Mouse (Mus musculus) gastrocnemius, postnatal 4 days (tissue): ENCODE data around the gene Ttc9b. TPM values are rescaled to one million over a fixed set of nuclear protein-coding genes. Genes with fewer than 3 reads are reported as not detected.
"Not testable (repeated sequence)": the region's sequence is repeated elsewhere in the genome, so short reads cannot be mapped to it uniquely, and the experiment has no call there.

Experiments
- DNase-seq, 2 experiments: peaks; one replicate each; pipeline ENCODE4 v3.0.0; 2021 to 2022; ENCODE audit warnings: low spot score in 2 of 2, mixed read lengths in 2 of 2
- long read RNA-seq, 2 experiments: library from polyadenylated mRNA; stranded (forward); transcript quantifications; one replicate each; pipeline ENCODE4 v2.0.0; 2021
- total RNA-seq, 2 experiments: library from RNA; stranded (reverse); gene quantifications; 2 replicates each; pipeline ENCODE4 v1.2.3; 2021

The Ttc9b gene
- not detected for total RNA-seq
- long read RNA-seq, experiment 1, result 0 reads
- long read RNA-seq, experiment 2, result 0 reads

GRCm38 (mm10) chr7:27653681-27654437 lies at the start of gene Ttc9b:
Gene Ttc9b, plus strand, starts transcription at chr7:27653915.
- peak in 1 of 2 experiments; percentile 62 for DNase-seq

GRCm38 (mm10) chr7:27604661-27605348 lies 48.9 kb upstream of the Ttc9b start:
- no peak for DNase-seq

- peak in 1 of 2 experiments; percentile 56 for DNase-seq
Measured at GRCm38 (mm10) chr7:27605499-27606285, 48.0 kb upstream of the Ttc9b start.

- DNase-seq, result no peak
Measured at GRCm38 (mm10) chr7:27606481-27607254, 47.0 kb upstream of the Ttc9b start.

- peak; percentile 55 to 80 for DNase-seq
Measured at GRCm38 (mm10) chr7:27607580-27607979, 46.1 kb upstream of the Ttc9b start.

- no peak for DNase-seq
Measured at GRCm38 (mm10) chr7:27608130-27608529, 45.6 kb upstream of the Ttc9b start.

- no peak for DNase-seq
Measured at GRCm38 (mm10) chr7:27609285-27609684, 44.4 kb upstream of the Ttc9b start.

GRCm38 (mm10) chr7:27609688-27610087 lies 44.0 kb upstream of the Ttc9b start:
- no peak for DNase-seq

- DNase-seq, result no peak
Measured at GRCm38 (mm10) chr7:27610370-27610769, 43.3 kb upstream of the Ttc9b start.

GRCm38 (mm10) chr7:27610871-27611270 lies 42.8 kb upstream of the Ttc9b start:
- no peak for DNase-seq

GRCm38 (mm10) chr7:27612940-27613339 lies 40.8 kb upstream of the Ttc9b start:
- DNase-seq, result no peak

- no peak for DNase-seq
Measured at GRCm38 (mm10) chr7:27613751-27614499, 39.8 kb upstream of the Ttc9b start.

- DNase-seq, result no peak
Measured at GRCm38 (mm10) chr7:27621028-27621427, 32.7 kb upstream of the Ttc9b start.

GRCm38 (mm10) chr7:27622234-27622633 lies 31.5 kb upstream of the Ttc9b start:
- DNase-seq, result no peak

- DNase-seq, result no peak
Measured at GRCm38 (mm10) chr7:27624967-27625366, 28.7 kb upstream of the Ttc9b start.

GRCm38 (mm10) chr7:27627707-27628106 lies 26.0 kb upstream of the Ttc9b start:
- no peak for DNase-seq

- no peak for DNase-seq
Measured at GRCm38 (mm10) chr7:27628190-27628589, 25.5 kb upstream of the Ttc9b start.

GRCm38 (mm10) chr7:27628816-27629215 lies 24.9 kb upstream of the Ttc9b start:
- not testable (repeated sequence) for DNase-seq

- no peak for DNase-seq
Measured at GRCm38 (mm10) chr7:27631439-27631838, 22.3 kb upstream of the Ttc9b start.

- DNase-seq, result no peak
Measured at GRCm38 (mm10) chr7:27633166-27633565, 20.5 kb upstream of the Ttc9b start.
